Mouse (Mus musculus) stomach, postnatal 0 days (tissue): ENCODE data around the gene Sh3bgrl2.

Experiments
- CTCF ChIP-seq: IDR thresholded peaks from 2 replicates; pipeline ENCODE4 v1.5.1; 2016; ENCODE audit warnings: antibody characterized with exemption, low read depth, mild to moderate bottlenecking, moderate library complexity
- EP300 ChIP-seq: optimal IDR thresholded peaks from 2 replicates; pipeline ENCODE3; 2016; ENCODE audit warnings: antibody characterized with exemption

GRCm38 (mm10) chr9:83546316-83546715 is 1.8 kb upstream of the Sh3bgrl2 start:
- TF ChIP-seq CTCF (no peak), EP300 (no peak)
